Mouse (Mus musculus): Measurements from ENCODE around the gene Wdr25.

GRCm38 (mm10) chr12:108914709-108915340 lies 21.4 kb downstream of the Wdr25 start:
- no peak for TF ChIP-seq POLR2A (IDR thresholded peaks at IDR 0.05; ENCODE audit: low read depth, low read length)
- TF ChIP-seq CTCF (IDR thresholded peaks at IDR 0.05; ENCODE audit: extremely low read depth, insufficient read depth, insufficient read length, insufficient replicate concordance): no peak
